Mouse (Mus musculus): ENCODE results near the gene Arl11. TPM values are rescaled to one million over a fixed set of nuclear protein-coding genes. Genes with fewer than 3 reads are reported as not detected.

Arl11 gene
- polyA plus RNA-seq (2014; fragmentation: Nextera tagmentation; extraction: Ambion mirVana), result 0.32 and 0.37 TPM in 2 replicates

- H3K27me3 ChIP-seq (ENCODE audit: control insufficient read depth, insufficient read depth, low read length), result no peaks in the 10 kb centered on the region
- no peaks in the 10 kb centered on the region for H3K9me3 ChIP-seq (ENCODE audit: control insufficient read depth, low read length)
- no peaks in the 10 kb centered on the region for H3K4me1 ChIP-seq (ENCODE audit: control insufficient read depth, insufficient read depth, low read length)
- H3K27ac ChIP-seq (ENCODE audit: low read depth, low read length), result no peak within 1 kb of the TSS
- ATAC-seq (ENCODE audit: low read depth), result no peak
- H3K36me3 ChIP-seq (ENCODE audit: control insufficient read depth, insufficient read depth, low read length), result no peaks in the 10 kb centered on the region
- H3K9ac ChIP-seq (replicated peaks; ENCODE audit: low read depth, low read length), result no peak within 1 kb of the TSS
- no peak within 1 kb of the TSS for H3K4me3 ChIP-seq (ENCODE audit: low read depth, low read length)
- no peak within 1 kb of the TSS for H3K4me2 ChIP-seq (ENCODE audit: low read depth, low read length)
- WGBS, result 76% methylated on average over 6 of the region's 6 CpGs
Observed at GRCm38 (mm10) chr14:61309593-61309992, at the start of gene Arl11. Gene Arl11, plus strand, starts transcription at chr14:61309753.

DNA sequence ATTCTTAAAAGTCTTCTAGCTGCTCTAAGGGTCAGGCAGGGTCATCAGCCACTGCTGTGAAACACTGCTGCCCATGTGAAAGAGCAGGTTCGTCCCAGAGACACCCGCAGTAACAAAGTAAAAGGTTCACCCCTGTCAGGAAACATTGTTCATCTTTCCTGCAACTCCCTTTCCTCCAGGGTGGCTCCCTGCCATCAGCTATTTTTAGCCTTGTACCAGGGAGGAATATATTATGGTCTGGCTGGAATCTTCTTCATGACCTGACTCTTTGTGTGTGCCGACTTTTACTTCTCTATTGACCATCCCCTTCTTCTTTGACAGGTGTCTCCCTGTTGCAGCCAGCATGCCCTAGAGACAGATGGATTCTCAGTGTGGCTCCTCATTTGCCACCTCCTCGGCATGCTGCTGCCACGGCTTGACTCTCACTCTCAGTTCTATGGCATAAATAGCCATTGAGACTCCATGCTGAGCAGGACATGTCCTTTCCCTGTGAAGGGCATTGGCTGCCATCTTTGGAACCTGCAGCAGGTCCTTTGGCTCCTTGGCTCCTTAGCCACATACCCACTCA is 41.6 kb upstream of the Arl11 start:
- no peak overlapping the region for H3K27ac ChIP-seq (ENCODE audit: low read depth, low read length)
- H3K9ac ChIP-seq (replicated peaks; ENCODE audit: low read depth, low read length), result no peak overlapping the region
- no peak for ATAC-seq (ENCODE audit: low read depth)
- no peak overlapping the region for H3K4me3 ChIP-seq (ENCODE audit: low read depth, low read length)
- 63% methylated on average over 5 of the region's 5 CpGs for WGBS
- H3K4me2 ChIP-seq (ENCODE audit: low read depth, low read length), result no peak overlapping the region
- no peaks in the 10 kb centered on the region for H3K27me3 ChIP-seq (ENCODE audit: control insufficient read depth, insufficient read depth, low read length)
- H3K9me3 ChIP-seq (ENCODE audit: control insufficient read depth, low read length), result no peaks in the 10 kb centered on the region
- no peaks in the 10 kb centered on the region for H3K4me1 ChIP-seq (ENCODE audit: control insufficient read depth, insufficient read depth, low read length)
- no peaks in the 10 kb centered on the region for H3K36me3 ChIP-seq (ENCODE audit: control insufficient read depth, insufficient read depth, low read length)

- WGBS, result 10% methylated on average over 38 of the region's 38 CpGs
- no peak for ATAC-seq (ENCODE audit: low read depth)
Observed at GRCm38 (mm10) chr14:61274414-61275198, 34.9 kb upstream of the Arl11 start.

GRCm38 (mm10) chr14:61277285-61277684 is 32.3 kb upstream of the Arl11 start:
- Histone ChIP-seq H3K4me1 (ENCODE audit: control insufficient read depth, insufficient read depth, low read length) (no peaks in the 10 kb centered on the region), H3K27ac (ENCODE audit: low read depth, low read length) (no peak overlapping the region), H3K36me3 (ENCODE audit: control insufficient read depth, insufficient read depth, low read length) (no peaks in the 10 kb centered on the region), H3K9me3 (ENCODE audit: control insufficient read depth, low read length) (no peaks in the 10 kb centered on the region), H3K9ac (replicated peaks; ENCODE audit: low read depth, low read length) (no peak overlapping the region), H3K4me3 (ENCODE audit: low read depth, low read length) (no peak overlapping the region), H3K27me3 (ENCODE audit: control insufficient read depth, insufficient read depth, low read length) (peaks cover 14% of the 10 kb centered on the region; the same call in 1 of the 2 replicates), H3K4me2 (ENCODE audit: low read depth, low read length) (no peak overlapping the region)
- 38% methylated on average over 1 of the region's 1 CpGs for WGBS
- ATAC-seq (ENCODE audit: low read depth), result no peak

More at GRCm38 (mm10) chr14:61274414-61275198, 34.9 kb upstream of the Arl11 start:
- Histone ChIP-seq H3K27ac (ENCODE audit: low read depth, low read length) (no peak overlapping the region), H3K4me2 (ENCODE audit: low read depth, low read length) (peak overlapping the region; percentile 29), H3K4me1 (ENCODE audit: control insufficient read depth, insufficient read depth, low read length) (no peaks in the 10 kb centered on the region), H3K9me3 (ENCODE audit: control insufficient read depth, low read length) (no peaks in the 10 kb centered on the region), H3K27me3 (ENCODE audit: control insufficient read depth, insufficient read depth, low read length) (peaks cover 14% of the 10 kb centered on the region; the same call in 1 of the 2 replicates), H3K9ac (replicated peaks; ENCODE audit: low read depth, low read length) (no peak overlapping the region), H3K36me3 (ENCODE audit: control insufficient read depth, insufficient read depth, low read length) (no peaks in the 10 kb centered on the region), H3K4me3 (ENCODE audit: low read depth, low read length) (no peak overlapping the region; the same call in 1 of the 2 replicates)

DNA sequence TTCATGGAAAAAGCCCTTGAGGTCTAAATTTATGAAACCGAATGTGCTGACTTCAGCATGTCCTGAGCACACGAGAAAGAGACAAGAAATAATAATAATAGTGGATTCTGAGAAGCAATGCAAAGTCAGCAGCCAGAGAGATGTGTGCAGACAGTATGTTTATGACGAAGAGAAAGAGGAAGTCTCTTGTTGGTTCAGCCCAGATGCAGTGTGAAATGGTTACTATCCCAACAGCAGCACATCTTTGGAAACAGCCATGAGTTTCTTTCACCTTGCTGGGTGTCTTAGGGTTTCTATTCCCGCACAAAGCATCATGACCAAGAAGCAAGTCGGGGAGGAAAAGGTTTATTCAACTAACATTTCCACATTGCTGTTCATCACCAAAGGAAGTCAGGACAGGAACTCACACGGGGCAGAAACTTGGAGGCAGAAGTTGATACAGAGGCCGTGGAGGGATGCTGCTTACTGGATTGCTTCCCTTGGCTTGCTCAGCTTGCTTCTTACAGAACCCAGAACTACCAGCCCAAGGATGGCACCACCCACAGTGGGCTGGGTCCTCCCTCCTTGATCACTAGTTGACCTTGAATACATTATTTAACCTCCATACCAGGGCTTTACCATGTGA is 30.8 kb upstream of the Arl11 start:
- ATAC-seq (ENCODE audit: low read depth), result no peak
- H3K4me1 ChIP-seq (ENCODE audit: control insufficient read depth, insufficient read depth, low read length), result no peaks in the 10 kb centered on the region
- no peak overlapping the region for H3K9ac ChIP-seq (replicated peaks; ENCODE audit: low read depth, low read length)
- H3K36me3 ChIP-seq (ENCODE audit: control insufficient read depth, insufficient read depth, low read length), result no peaks in the 10 kb centered on the region
- 82% methylated on average over 7 of the region's 7 CpGs for WGBS
- no peak overlapping the region for H3K4me2 ChIP-seq (ENCODE audit: low read depth, low read length)
- no peak overlapping the region for H3K27ac ChIP-seq (ENCODE audit: low read depth, low read length)
- H3K4me3 ChIP-seq (ENCODE audit: low read depth, low read length), result no peak overlapping the region
- H3K9me3 ChIP-seq (ENCODE audit: control insufficient read depth, low read length), result no peaks in the 10 kb centered on the region
- peaks cover 14% of the 10 kb centered on the region; the same call in 1 of the 2 replicates for H3K27me3 ChIP-seq (ENCODE audit: control insufficient read depth, insufficient read depth, low read length)

DNA sequence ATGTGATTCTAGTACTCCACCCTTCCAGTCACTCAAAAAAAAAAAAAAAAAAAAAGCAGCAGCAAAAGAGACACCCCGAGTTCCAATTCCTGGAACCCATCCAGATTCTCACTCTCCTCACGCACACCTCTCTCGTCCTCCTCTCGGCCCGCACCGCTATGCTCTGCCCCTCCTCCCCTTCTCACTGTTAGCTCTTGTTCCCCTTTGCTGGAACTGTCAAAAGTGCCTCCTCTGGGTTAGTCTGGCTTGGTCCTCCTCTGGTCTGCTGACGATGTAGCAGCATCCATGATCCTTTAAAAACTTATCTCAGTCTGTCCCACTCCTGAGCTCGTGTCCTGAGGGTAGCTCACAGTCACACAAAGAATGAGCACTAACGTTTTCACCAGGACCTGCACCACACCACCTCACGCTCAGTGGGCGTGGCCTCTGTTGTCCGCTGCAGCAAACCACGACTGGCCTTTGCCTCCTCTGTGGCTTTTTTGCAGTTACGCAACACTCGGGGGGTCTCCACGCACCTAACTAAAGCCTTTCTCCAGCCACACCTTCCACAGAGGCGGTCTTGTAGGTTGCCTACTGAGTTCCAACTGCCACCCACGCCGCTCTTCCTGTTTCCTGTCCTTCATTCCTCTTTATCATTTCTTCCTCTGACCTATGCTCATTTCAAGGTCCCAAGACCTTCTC is 20.8 kb upstream of the Arl11 start:
- Histone ChIP-seq H3K9ac (replicated peaks; ENCODE audit: low read depth, low read length) (no peak overlapping the region), H3K4me2 (ENCODE audit: low read depth, low read length) (no peak overlapping the region), H3K9me3 (ENCODE audit: control insufficient read depth, low read length) (no peaks in the 10 kb centered on the region), H3K4me1 (ENCODE audit: control insufficient read depth, insufficient read depth, low read length) (no peaks in the 10 kb centered on the region), H3K4me3 (ENCODE audit: low read depth, low read length) (no peak overlapping the region), H3K36me3 (ENCODE audit: control insufficient read depth, insufficient read depth, low read length) (no peaks in the 10 kb centered on the region), H3K27me3 (ENCODE audit: control insufficient read depth, insufficient read depth, low read length) (no peaks in the 10 kb centered on the region), H3K27ac (ENCODE audit: low read depth, low read length) (no peak overlapping the region)
- WGBS, result 73% methylated on average over 19 of the region's 19 CpGs
- ATAC-seq (ENCODE audit: low read depth), result no peak

GRCm38 (mm10) chr14:61290664-61291063 is 18.9 kb upstream of the Arl11 start:
- no peaks in the 10 kb centered on the region for H3K36me3 ChIP-seq (ENCODE audit: control insufficient read depth, insufficient read depth, low read length)
- ATAC-seq (ENCODE audit: low read depth), result no peak
- 67% methylated on average over 3 of the region's 3 CpGs for WGBS
- no peak overlapping the region for H3K4me3 ChIP-seq (ENCODE audit: low read depth, low read length)
- no peak overlapping the region for H3K9ac ChIP-seq (replicated peaks; ENCODE audit: low read depth, low read length)
- no peak overlapping the region for H3K27ac ChIP-seq (ENCODE audit: low read depth, low read length)
- no peaks in the 10 kb centered on the region for H3K27me3 ChIP-seq (ENCODE audit: control insufficient read depth, insufficient read depth, low read length)
- no peaks in the 10 kb centered on the region for H3K9me3 ChIP-seq (ENCODE audit: control insufficient read depth, low read length)
- H3K4me1 ChIP-seq (ENCODE audit: control insufficient read depth, insufficient read depth, low read length), result no peaks in the 10 kb centered on the region
- no peak overlapping the region for H3K4me2 ChIP-seq (ENCODE audit: low read depth, low read length)

- Histone ChIP-seq H3K4me1 (ENCODE audit: control insufficient read depth, insufficient read depth, low read length) (no peaks in the 10 kb centered on the region), H3K4me2 (ENCODE audit: low read depth, low read length) (no peak overlapping the region), H3K27ac (ENCODE audit: low read depth, low read length) (no peak overlapping the region), H3K9ac (replicated peaks; ENCODE audit: low read depth, low read length) (no peak overlapping the region), H3K36me3 (ENCODE audit: control insufficient read depth, insufficient read depth, low read length) (no peaks in the 10 kb centered on the region), H3K9me3 (ENCODE audit: control insufficient read depth, low read length) (no peaks in the 10 kb centered on the region), H3K4me3 (ENCODE audit: low read depth, low read length) (no peak overlapping the region), H3K27me3 (ENCODE audit: control insufficient read depth, insufficient read depth, low read length) (no peaks in the 10 kb centered on the region)
- WGBS, result 50% methylated on average over 16 of the region's 16 CpGs
- 0 out of 2 replicates have a peak, but pooled peaks have one; percentile 46 for ATAC-seq (ENCODE audit: low read depth)
Observed at GRCm38 (mm10) chr14:61293884-61294737, 15.4 kb upstream of the Arl11 start.
